Mouse (Mus musculus): ENCODE measurements at regions not wholly inside any gene's neighbourhood (a gene's known extent, or its start where the extent isn't known, plus 50 kb on each side); places are given as distances from the start of the nearest gene placed in this dataset.
A peak's percentile ranks its signal among the peaks of the same experiment; 100 is the strongest.

DNA sequence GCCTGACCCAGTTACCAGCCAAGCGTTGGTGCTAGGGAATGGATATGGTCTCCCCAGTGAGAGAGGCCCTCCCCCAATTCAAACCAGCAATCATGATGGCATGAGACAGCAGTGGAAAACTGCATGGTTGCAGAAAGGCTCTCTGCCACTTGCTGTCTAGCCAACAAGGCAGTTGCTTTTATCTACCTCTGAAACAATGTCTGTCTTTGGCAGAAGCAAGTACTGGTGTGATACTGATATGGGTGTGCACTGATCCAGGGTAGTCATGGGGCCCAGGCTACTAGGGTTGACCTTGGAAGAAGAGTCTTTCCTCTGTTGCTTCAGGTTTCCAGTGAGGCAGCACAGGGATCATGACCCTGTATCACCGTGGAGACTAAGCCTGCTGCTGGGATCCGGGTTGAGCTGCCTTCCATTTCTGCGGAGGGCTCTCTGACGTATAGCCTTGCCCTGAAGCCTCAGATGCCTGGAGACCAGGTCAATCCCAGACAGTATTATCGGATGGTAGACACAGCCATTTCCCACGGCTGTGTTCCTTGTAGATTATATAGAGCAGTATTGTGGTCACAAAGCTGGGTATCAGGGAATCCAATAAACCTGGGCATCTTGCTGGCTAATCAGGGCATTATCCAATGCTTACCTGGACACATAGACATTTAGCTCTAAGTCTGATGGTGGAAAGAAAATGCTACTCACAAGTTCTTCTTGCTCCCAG lies 101.5 kb upstream of the Klf13 start:
- Histone ChIP-seq H3K9me3 (ENCODE audit: control insufficient read depth, low read length) (no peaks in the 10 kb centered on the region), H3K4me2 (ENCODE audit: low read depth, low read length) (no peak overlapping the region), H3K27me3 (replicated peaks; ENCODE audit: control insufficient read depth, insufficient read depth, low read length) (no peaks in the 10 kb centered on the region), H3K36me3 (ENCODE audit: control insufficient read depth, insufficient read depth, low read length) (no peaks in the 10 kb centered on the region), H3K27ac (ENCODE audit: low read length) (no peak overlapping the region), H3K9ac (ENCODE audit: low read depth, low read length) (no peak overlapping the region), H3K4me1 (ENCODE audit: control insufficient read depth, insufficient read depth, low read length) (no peaks in the 10 kb centered on the region), H3K4me3 (ENCODE audit: low read length) (no peak overlapping the region)
- peak; percentile 46; the same call in 1 of the 2 replicates for ATAC-seq
- WGBS: 70% methylated on average over 7 of the region's 7 CpGs

GRCm38 (mm10) chr7:64037701-64038231 lies 99.1 kb upstream of the Klf13 start:
- no peak overlapping the region for H3K9ac ChIP-seq (ENCODE audit: low read depth, low read length)

GRCm38 (mm10) chr7:64036154-64036553 lies 97.4 kb upstream of the Klf13 start:
- ATAC-seq: no peak

More at GRCm38 (mm10) chr7:64037701-64038231, 99.1 kb upstream of the Klf13 start:
- no peak overlapping the region for H3K4me3 ChIP-seq (ENCODE audit: low read length)
- H3K27me3 ChIP-seq (replicated peaks; ENCODE audit: control insufficient read depth, insufficient read depth, low read length): no peaks in the 10 kb centered on the region
- H3K4me1 ChIP-seq (ENCODE audit: control insufficient read depth, insufficient read depth, low read length): no peaks in the 10 kb centered on the region
- no peak overlapping the region for H3K4me2 ChIP-seq (ENCODE audit: low read depth, low read length)
- no peak for ATAC-seq
- no peaks in the 10 kb centered on the region for H3K36me3 ChIP-seq (ENCODE audit: control insufficient read depth, insufficient read depth, low read length)
- no peaks in the 10 kb centered on the region for H3K9me3 ChIP-seq (ENCODE audit: control insufficient read depth, low read length)
- WGBS: 83% methylated on average over 8 of the region's 8 CpGs
- no peak overlapping the region for H3K27ac ChIP-seq (ENCODE audit: low read length)

DNA sequence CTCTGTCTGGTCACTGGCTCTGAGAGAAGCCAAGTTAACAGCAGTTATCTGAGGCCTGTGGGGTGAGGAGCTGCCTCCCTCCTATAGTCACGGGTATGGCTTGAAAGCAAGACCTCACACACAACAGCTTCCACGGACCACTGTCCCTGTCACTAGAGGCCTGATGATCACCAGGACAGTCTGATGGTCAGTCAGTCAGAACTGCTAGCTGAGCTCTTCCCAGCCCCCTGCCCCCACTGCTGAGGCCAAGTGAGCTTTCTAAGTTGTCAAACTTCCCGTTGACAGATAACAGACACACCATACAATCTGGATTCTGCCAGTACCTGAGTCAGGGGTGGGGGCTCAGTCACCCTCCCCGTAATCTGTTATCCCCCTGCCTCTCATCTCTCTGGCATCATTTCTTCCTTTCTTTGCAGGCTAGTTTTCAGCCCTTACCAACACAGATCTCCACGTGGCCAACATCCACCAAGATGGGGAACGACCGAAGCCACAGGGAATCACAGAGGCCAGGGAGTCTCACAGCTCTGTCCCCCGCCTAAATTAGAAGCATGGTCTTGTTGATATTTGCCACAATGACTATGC lies 96.4 kb upstream of the Klf13 start:
- H3K9me3 ChIP-seq (ENCODE audit: control insufficient read depth, low read length): no peaks in the 10 kb centered on the region
- no peak overlapping the region for H3K4me2 ChIP-seq (ENCODE audit: low read depth, low read length)
- no peaks in the 10 kb centered on the region for H3K27me3 ChIP-seq (replicated peaks; ENCODE audit: control insufficient read depth, insufficient read depth, low read length)
- no peak overlapping the region for H3K4me3 ChIP-seq (ENCODE audit: low read length)
- no peaks in the 10 kb centered on the region for H3K36me3 ChIP-seq (ENCODE audit: control insufficient read depth, insufficient read depth, low read length)
- H3K9ac ChIP-seq (ENCODE audit: low read depth, low read length): no peak overlapping the region
- H3K4me1 ChIP-seq (ENCODE audit: control insufficient read depth, insufficient read depth, low read length): no peaks in the 10 kb centered on the region
- H3K27ac ChIP-seq (ENCODE audit: low read length): no peak overlapping the region
- WGBS: 50% methylated on average over 8 of the region's 8 CpGs
- ATAC-seq: no peak

More at GRCm38 (mm10) chr7:64036154-64036553, 97.4 kb upstream of the Klf13 start:
- H3K9me3 ChIP-seq (ENCODE audit: control insufficient read depth, low read length): no peaks in the 10 kb centered on the region
- H3K4me3 ChIP-seq (ENCODE audit: low read length): no peak overlapping the region
- no peaks in the 10 kb centered on the region for H3K36me3 ChIP-seq (ENCODE audit: control insufficient read depth, insufficient read depth, low read length)
- no peak overlapping the region for H3K4me2 ChIP-seq (ENCODE audit: low read depth, low read length)
- H3K4me1 ChIP-seq (ENCODE audit: control insufficient read depth, insufficient read depth, low read length): no peaks in the 10 kb centered on the region
- WGBS: 90% methylated on average over 7 of the region's 7 CpGs
- no peak overlapping the region for H3K9ac ChIP-seq (ENCODE audit: low read depth, low read length)
- H3K27ac ChIP-seq (ENCODE audit: low read length): no peak overlapping the region
- no peaks in the 10 kb centered on the region for H3K27me3 ChIP-seq (replicated peaks; ENCODE audit: control insufficient read depth, insufficient read depth, low read length)

GRCm38 (mm10) chr7:64034493-64034892 lies 95.8 kb upstream of the Klf13 start:
- ATAC-seq: no peak
- 69% methylated on average over 1 of the region's 1 CpGs for WGBS

GRCm38 (mm10) chr7:64033388-64033787 lies 94.7 kb upstream of the Klf13 start:
- no peak for ATAC-seq
- Histone ChIP-seq H3K4me3 (ENCODE audit: low read length) (no peak overlapping the region), H3K9ac (ENCODE audit: low read depth, low read length) (no peak overlapping the region), H3K9me3 (ENCODE audit: control insufficient read depth, low read length) (no peaks in the 10 kb centered on the region), H3K36me3 (ENCODE audit: control insufficient read depth, insufficient read depth, low read length) (no peaks in the 10 kb centered on the region), H3K27ac (ENCODE audit: low read length) (no peak overlapping the region), H3K27me3 (replicated peaks; ENCODE audit: control insufficient read depth, insufficient read depth, low read length) (no peaks in the 10 kb centered on the region), H3K4me1 (ENCODE audit: control insufficient read depth, insufficient read depth, low read length) (no peaks in the 10 kb centered on the region), H3K4me2 (ENCODE audit: low read depth, low read length) (no peak overlapping the region)
- WGBS: 76% methylated on average over 2 of the region's 2 CpGs

More at GRCm38 (mm10) chr7:64034493-64034892, 95.8 kb upstream of the Klf13 start:
- no peaks in the 10 kb centered on the region for H3K27me3 ChIP-seq (replicated peaks; ENCODE audit: control insufficient read depth, insufficient read depth, low read length)
- no peak overlapping the region for H3K4me3 ChIP-seq (ENCODE audit: low read length)
- no peak overlapping the region for H3K9ac ChIP-seq (ENCODE audit: low read depth, low read length)
- no peaks in the 10 kb centered on the region for H3K36me3 ChIP-seq (ENCODE audit: control insufficient read depth, insufficient read depth, low read length)
- H3K9me3 ChIP-seq (ENCODE audit: control insufficient read depth, low read length): no peaks in the 10 kb centered on the region
- H3K4me1 ChIP-seq (ENCODE audit: control insufficient read depth, insufficient read depth, low read length): no peaks in the 10 kb centered on the region
- H3K4me2 ChIP-seq (ENCODE audit: low read depth, low read length): no peak overlapping the region
- no peak overlapping the region for H3K27ac ChIP-seq (ENCODE audit: low read length)

DNA sequence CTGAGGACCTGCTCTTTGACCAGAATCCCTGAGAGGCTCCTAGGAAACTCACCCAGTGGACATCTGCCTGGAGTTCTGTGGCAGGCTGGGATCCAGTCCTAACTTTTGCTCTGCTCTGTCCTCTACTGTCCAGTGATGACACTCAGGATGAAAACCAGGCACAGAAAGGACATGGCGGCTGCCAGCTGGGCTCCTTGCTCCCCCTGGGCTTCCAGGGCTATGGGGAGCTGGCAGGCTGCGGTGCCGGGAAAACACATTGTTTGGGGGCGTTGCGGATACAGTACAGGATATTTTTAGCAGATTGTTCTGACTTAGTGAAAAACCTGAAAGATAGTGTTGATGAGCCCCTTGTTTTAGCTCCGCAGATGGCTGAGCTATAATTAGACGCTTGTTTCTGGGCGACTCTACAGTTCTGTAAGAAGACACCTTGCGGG lies 94.2 kb upstream of the Klf13 start:
- H3K4me2 ChIP-seq (ENCODE audit: low read depth, low read length): no peak overlapping the region
- WGBS: 53% methylated on average over 9 of the region's 9 CpGs
- no peaks in the 10 kb centered on the region for H3K27me3 ChIP-seq (replicated peaks; ENCODE audit: control insufficient read depth, insufficient read depth, low read length)
- no peaks in the 10 kb centered on the region for H3K9me3 ChIP-seq (ENCODE audit: control insufficient read depth, low read length)
- H3K9ac ChIP-seq (ENCODE audit: low read depth, low read length): no peak overlapping the region
- no peak overlapping the region for H3K4me3 ChIP-seq (ENCODE audit: low read length)
- H3K4me1 ChIP-seq (ENCODE audit: control insufficient read depth, insufficient read depth, low read length): no peaks in the 10 kb centered on the region
- no peaks in the 10 kb centered on the region for H3K36me3 ChIP-seq (ENCODE audit: control insufficient read depth, insufficient read depth, low read length)
- ATAC-seq: no peak
- H3K27ac ChIP-seq (ENCODE audit: low read length): no peak overlapping the region

DNA sequence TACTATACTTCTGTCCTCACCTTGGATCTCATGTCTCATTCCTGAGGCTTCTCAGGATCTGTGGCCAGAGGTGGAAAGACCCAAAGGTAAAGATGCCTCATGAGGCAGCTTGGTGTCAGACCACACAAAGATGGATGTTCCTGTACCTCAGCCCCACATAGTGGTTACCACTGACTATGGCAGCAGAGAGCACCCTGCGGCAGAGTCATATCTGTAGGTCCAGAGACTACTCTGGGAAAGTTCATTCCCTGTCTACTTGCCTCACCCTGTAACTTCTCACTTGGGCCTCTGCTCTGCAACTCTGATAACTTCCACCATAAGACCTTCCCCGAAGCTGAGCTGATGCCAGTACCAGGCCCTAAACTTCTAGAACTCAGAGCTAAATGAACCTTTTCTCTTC lies 91.9 kb upstream of the Klf13 start:
- WGBS: 92% methylated on average over 2 of the region's 2 CpGs
- no peak for ATAC-seq
- no peak overlapping the region for H3K27ac ChIP-seq (ENCODE audit: low read length)

GRCm38 (mm10) chr7:64027100-64027499 lies 88.4 kb upstream of the Klf13 start:
- Histone ChIP-seq H3K9me3 (ENCODE audit: control insufficient read depth, low read length) (no peaks in the 10 kb centered on the region), H3K4me1 (ENCODE audit: control insufficient read depth, insufficient read depth, low read length) (no peaks in the 10 kb centered on the region)

More for the DNA sequence above, 91.9 kb upstream of the Klf13 start:
- no peaks in the 10 kb centered on the region for H3K27me3 ChIP-seq (replicated peaks; ENCODE audit: control insufficient read depth, insufficient read depth, low read length)
- no peak overlapping the region for H3K4me3 ChIP-seq (ENCODE audit: low read length)
- H3K9ac ChIP-seq (ENCODE audit: low read depth, low read length): no peak overlapping the region
- no peaks in the 10 kb centered on the region for H3K36me3 ChIP-seq (ENCODE audit: control insufficient read depth, insufficient read depth, low read length)
- H3K9me3 ChIP-seq (ENCODE audit: control insufficient read depth, low read length): no peaks in the 10 kb centered on the region
- H3K4me2 ChIP-seq (ENCODE audit: low read depth, low read length): no peak overlapping the region
- H3K4me1 ChIP-seq (ENCODE audit: control insufficient read depth, insufficient read depth, low read length): no peaks in the 10 kb centered on the region

More at GRCm38 (mm10) chr7:64027100-64027499, 88.4 kb upstream of the Klf13 start:
- Histone ChIP-seq H3K27me3 (replicated peaks; ENCODE audit: control insufficient read depth, insufficient read depth, low read length) (no peaks in the 10 kb centered on the region), H3K4me2 (ENCODE audit: low read depth, low read length) (no peak overlapping the region), H3K4me3 (ENCODE audit: low read length) (no peak overlapping the region), H3K36me3 (ENCODE audit: control insufficient read depth, insufficient read depth, low read length) (no peaks in the 10 kb centered on the region), H3K9ac (ENCODE audit: low read depth, low read length) (no peak overlapping the region), H3K27ac (ENCODE audit: low read length) (no peak overlapping the region)
- 86% methylated on average over 7 of the region's 7 CpGs for WGBS
- ATAC-seq: no peak
